Mouse (Mus musculus): ENCODE measurements around the gene Taf3.

Gene Taf3

DNA sequence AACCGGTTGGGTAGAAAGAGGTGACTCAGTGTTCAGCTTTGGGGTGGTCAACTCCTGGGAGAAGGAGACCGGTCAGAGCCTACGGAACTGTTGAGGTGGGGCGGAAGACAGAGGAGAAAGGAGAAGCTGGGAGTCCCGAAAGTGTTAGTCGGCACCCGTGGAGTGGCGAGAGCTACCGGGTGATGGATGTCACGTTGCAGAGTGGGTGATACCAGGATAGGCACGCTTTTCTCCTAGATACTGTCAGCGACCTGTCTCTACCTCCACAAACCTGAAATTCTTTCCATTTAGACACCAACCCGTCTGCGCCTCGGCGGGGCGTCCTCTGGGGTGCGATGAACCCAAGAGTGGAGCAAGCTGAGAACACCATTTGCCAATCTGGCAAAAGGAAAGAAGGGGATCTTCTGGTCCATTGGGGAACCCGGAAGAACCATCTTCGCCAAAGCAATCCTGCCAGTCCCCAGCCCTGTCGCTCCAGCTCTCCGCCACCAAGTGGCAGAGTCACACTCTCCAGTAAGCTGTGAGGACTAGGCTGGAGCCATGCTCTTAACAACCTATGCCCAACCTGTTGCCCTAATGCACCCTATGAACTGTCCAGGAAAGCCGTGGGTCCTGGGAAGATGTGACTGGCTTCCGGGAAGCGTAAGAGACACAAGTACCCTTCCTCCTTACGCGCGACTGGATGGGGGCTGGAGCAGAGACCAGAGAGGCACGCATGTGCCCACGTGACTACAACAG is 159.3 kb downstream of the Taf3 start, which contains the start of gene 9230102O04Rik:
Gene 9230102O04Rik, minus strand, starts transcription at position 628 of the 738 bp plus-strand sequence.
- DNase-seq = peak; percentile 62 to 67

GRCm38 (mm10) chr2:9887636-9888035 is 160.8 kb downstream of the Taf3 start:
- DNase-seq = no peak

DNA sequence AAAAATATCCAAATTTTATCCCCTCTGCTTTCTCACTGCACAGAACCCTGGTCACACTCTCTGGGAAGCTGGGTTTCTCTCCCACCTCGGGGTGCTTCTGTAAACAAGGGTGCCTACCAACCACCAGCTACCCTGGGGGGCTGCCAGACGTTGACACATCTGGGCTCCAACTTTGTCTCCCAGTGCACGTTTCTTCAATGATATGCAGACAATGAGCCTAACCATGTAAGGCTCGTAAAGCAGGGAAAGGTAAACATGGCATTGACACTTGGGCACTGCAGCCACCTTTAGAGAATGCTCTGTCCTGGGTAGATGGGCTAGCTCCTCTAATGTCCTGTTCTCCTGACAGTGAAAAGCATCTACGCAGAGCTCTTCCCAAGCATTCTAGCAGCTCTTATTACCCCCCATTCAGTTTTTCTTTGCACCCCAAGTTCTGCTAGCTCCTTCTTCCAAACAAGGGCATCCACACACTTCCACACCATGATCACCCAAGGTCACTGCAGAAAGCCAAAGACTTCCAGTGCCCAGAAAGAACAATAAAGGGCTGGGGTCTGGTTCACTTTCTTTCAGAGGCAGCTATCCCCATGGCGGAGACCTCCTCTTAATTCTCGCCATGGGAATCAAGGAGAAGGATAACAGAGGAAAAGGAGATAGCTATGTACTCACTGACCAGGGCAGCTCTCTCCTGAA is 161.3 kb downstream of the Taf3 start:
- DNase-seq = no peak

GRCm38 (mm10) chr2:9886031-9886430 is 162.4 kb downstream of the Taf3 start:
- DNase-seq = no peak

- DNase-seq = peak; percentile 50 to 55
Measured at GRCm38 (mm10) chr2:9885217-9885770, 163.1 kb downstream of the Taf3 start.

- peak in 1 of 2 experiments; percentile 33 for DNase-seq
Measured at GRCm38 (mm10) chr2:9884533-9885216, 163.7 kb downstream of the Taf3 start.

GRCm38 (mm10) chr2:9883803-9884532 is 164.4 kb downstream of the Taf3 start:
- DNase-seq = no peak

- peak; percentile 34 to 65 for DNase-seq
Measured at GRCm38 (mm10) chr2:9882926-9883802, 165.2 kb downstream of the Taf3 start.

GRCm38 (mm10) chr2:9882371-9882925 is 165.9 kb downstream of the Taf3 start:
- DNase-seq = peak; percentile 38 to 56

- DNase-seq = peak in 1 of 2 experiments; percentile 38
Measured at GRCm38 (mm10) chr2:9881611-9882023, 166.8 kb downstream of the Taf3 start.

- DNase-seq = peak in 1 of 2 experiments; percentile 34
Measured at GRCm38 (mm10) chr2:9881051-9881591, 167.3 kb downstream of the Taf3 start, which contains the start of gene 4930412O13Rik. Gene 4930412O13Rik, plus strand, starts transcription at chr2:9881252.

DNA sequence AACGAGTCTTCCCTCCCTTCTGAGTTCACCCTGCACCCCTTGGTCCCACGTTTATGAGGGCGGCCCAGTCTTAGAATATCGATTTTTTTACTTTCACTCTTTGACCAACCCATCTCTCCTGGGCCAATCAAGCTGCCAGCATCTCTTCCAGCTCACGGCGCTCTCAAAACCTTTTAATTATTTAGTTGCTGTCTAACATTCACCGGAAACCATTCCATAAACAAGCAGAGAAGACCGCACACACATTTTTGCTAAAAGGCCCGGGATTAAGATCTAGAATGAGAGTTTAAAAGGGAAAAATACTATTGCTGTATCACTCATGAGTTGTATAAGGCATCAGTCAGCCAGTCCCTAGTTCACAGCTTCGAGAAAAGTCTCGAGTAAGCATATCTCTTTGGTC is 168.1 kb downstream of the Taf3 start:
- peak in 1 of 2 experiments; percentile 15 for DNase-seq

DNA sequence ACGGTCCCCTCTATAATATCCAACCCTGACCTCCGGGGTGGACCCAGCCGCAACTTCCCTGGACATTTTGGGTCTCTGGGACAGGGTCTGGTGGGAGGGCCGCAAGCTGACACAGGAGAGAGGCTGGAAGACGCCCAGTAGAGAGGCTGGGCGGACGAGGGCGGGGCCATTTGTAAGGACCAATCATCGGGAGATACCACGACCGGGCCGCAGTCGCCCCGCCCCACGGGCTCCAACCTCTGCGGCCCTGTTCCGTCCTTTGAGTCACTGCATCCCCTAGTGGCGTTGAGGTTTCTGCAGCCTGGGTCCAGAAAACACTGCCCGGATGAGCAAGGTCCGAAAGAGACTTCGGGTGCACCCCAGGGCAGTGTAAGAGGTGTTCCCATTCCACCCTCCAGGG is 168.9 kb downstream of the Taf3 start:
- peak; percentile 90 to 93 for DNase-seq

- DNase-seq = peak in 1 of 2 experiments; percentile 30
Measured at GRCm38 (mm10) chr2:9879092-9879491, 169.3 kb downstream of the Taf3 start.

- DNase-seq = peak in 1 of 2 experiments; percentile 26
Measured at GRCm38 (mm10) chr2:9878564-9879081, 169.8 kb downstream of the Taf3 start.

GRCm38 (mm10) chr2:9877966-9878563 is 170.3 kb downstream of the Taf3 start:
- peak in 1 of 2 experiments; percentile 28 for DNase-seq

DNA sequence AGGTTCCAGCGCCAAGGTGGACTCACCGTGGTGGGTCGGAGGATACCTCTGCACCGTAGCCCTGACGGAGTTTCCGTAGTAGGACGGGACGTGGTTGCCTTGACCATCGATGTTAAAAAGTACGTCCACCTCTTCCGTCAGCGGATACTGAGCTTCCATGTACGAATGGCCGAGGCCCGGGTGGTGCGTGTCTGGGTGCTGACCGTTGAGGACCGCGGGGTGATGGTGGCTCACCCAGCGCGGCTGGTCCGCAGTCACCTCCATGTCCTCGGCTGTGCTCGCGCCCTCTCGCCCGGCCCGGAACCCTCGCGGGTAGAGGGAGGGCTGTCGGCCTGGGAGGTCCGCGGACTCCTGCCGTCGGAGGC is 171.1 kb downstream of the Taf3 start:
- DNase-seq = peak in 1 of 2 experiments; percentile 42

DNA sequence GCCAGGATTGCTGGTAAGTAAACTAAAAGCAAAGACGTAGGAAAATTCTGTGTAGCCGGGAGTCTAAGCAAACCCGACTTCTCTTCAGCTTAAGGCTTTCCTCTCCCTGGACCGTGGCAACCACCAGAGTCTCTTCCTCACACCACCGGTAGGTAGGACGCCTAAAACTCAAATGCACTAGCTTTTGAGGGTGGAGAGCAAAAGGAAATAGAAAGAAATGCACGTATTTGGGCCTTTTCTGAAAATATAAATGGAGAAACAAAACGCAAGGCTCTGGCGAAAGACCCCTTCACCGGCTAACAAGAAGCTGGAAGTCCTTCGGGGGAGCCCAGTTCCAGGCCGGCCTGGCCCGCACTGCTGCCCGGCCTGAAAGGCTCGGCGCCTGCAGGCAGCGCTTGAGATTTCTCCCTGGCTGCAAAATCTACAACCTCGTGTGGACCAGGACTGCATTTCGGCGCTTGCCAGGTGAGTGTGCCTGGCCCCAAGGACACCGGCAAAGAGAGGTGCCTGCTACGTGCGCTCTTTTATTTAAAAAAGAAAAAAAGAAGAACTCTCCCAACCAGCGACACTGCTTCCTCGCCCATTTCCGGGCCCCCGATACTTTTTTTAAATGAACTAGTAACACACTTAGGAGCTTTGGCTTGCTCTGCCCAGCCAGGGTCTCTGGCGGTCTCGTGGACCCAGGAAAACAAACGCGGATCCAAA is 171.6 kb downstream of the Taf3 start:
- peak in 1 of 2 experiments; percentile 26 for DNase-seq

GRCm38 (mm10) chr2:9875676-9876357 is 172.6 kb downstream of the Taf3 start:
- no peak for DNase-seq
